Mouse (Mus musculus) effector memory CD4-positive, alpha-beta T cell, adult 7 months (primary cell): ENCODE measurements around the gene Sidt2. TPM values are rescaled to one million over a fixed set of nuclear protein-coding genes. Genes with fewer than 3 reads are reported as not detected.

Experiments
- polyA plus RNA-seq: library from polyadenylated mRNA; unstranded; fragments of 100-300 nt; shearing (Covaris generic); gene quantifications from one replicate; pipeline ENCODE4 v1.2.1, GENCODE M21; 2017

Gene Sidt2
- polyA plus RNA-seq, result 271 TPM

DNA sequence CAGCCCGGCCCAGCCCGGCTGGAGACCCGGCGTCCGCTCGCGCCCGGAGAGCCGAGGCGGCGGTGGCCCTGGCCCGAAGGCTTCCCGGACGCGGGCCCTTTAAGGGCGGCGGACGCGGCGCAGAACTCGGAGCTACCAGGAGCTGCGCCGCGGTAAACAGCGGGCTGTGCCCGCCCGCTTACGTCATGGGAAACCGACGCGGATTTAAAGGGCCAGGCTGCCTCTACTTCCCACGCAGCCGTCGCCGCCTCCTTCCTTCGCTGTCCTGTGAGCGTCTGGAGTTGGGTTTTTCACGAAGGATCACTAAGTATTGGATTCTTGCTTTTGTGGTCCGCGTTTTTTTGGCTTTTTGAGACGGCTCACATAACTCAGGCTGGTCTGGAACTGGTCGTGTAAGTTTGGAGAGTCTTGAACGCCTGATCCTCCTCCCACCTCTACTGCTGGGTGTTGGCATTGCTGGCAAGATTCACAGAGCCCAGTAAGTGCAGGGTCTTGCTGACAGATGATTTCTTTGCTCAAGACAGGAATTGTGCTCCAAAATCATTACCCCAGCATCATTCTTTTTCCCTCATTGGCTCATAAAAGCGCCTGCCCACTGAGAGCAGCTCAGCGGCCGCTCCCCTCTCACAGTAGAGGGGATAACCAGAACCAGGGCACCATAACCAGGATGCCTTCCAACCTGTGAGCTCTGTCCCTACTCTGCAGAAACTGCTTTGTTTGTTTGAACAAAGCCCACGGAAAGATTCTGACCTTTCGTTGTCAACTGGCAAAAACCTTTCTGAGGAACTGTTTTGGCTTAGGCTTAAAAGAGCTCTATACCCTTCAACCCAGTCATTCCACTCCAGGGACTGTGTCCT lies at the start of gene Sidt2:
TSS of gene Sidt2 (minus strand) at position 152 of the 857 bp plus-strand sequence.

DNA sequence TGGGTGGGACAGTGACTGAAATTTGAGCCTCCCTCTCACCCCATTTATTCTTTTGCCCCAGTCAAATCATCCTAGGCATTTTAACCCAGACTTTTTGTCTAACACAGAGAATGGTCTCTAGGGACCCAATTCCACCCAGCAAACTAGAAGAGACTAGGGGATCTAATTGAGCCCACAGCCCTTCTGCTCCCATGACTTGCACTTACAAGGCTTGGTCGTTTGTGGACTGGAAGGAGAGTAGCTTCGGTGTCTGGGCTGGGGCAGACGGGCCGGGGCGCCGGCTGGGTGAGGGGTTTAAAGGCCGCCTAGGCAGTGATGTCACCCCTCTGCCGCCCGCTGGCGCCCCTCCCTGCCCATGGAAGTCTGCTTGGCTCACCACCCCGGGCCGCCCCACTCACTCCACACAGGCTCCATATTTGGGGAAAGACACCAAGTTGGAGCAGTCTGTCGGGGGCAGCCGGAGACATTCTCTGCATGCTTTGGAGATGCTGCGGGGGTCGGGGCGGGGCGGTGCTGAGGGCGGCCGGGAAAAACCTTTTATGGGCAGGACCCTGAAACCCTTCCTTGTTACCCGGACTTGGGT lies 19.3 kb downstream of the Sidt2 start, which contains the start of gene Tagln:
TSS of gene Tagln (minus strand) at position 431 of the 583 bp plus-strand sequence.

DNA sequence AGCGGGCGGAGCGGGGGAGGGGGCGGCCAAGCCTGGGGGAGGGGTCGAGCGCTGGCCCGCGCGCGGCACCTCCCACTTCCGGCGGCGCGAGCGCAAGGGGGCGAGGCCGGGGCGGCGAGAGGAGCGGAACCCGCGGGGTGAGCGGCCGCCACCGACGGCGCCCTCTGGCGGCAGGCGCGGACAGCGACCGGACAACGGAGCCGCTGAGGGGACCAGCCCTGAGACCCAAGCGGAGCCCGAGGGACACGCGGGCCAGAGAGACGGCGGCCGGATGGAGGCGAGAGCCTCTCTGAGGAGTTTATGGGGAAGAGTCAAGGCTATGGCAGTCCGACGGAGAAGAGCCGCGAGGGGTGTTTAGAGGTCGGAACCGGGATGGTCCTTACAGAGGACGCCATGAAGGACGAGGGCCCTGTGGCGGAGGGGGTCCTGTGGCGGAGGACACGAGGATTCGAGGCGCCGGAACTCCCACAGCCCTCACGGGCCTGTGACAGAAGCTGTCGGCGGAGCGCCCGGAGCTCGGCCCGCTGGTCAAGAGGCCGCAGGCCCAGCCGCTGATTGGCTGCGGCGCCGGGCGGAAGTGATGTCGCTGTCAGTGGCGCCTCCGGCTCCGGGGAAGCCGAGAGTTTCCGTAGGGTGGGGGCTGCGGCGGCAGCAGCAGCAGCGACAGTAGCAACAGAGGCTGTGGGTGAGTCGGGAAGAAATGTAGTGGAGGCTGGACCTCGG lies 48.5 kb downstream of the Sidt2 start, which contains the start of the genes Pcsk7 and Rnf214:
TSS of gene Pcsk7 (plus strand) at position 143 of the 723 bp plus-strand sequence.
TSS of gene Rnf214 (minus strand) at position 557 of the 723 bp plus-strand sequence.

Other genes with a start within 250 kb of the Sidt2 start
- gene Cep164, start 126.6 kb downstream of the Sidt2 start, polyA plus RNA-seq, result 16.4 TPM
- gene Bace1, start 116.7 kb downstream of the Sidt2 start, polyA plus RNA-seq, result 2.0 TPM
- 55.4 TPM for gene Pcsk7, start 48.8 kb downstream of the Sidt2 start, polyA plus RNA-seq
- 25.8 TPM for gene Rnf214, start 48.3 kb downstream of the Sidt2 start, polyA plus RNA-seq
- 2.2 TPM for gene Tagln, start 19.2 kb downstream of the Sidt2 start, polyA plus RNA-seq
- gene Pafah1b2, start 57.4 kb upstream of the Sidt2 start, polyA plus RNA-seq, result 79.5 TPM
- 70.2 TPM for gene Sik3, start 57.6 kb upstream of the Sidt2 start, polyA plus RNA-seq